Mouse (Mus musculus) heart, postnatal 25 days (tissue): ENCODE measurements around the gene Ncoa4. TPM values are rescaled to one million over a fixed set of nuclear protein-coding genes. Genes with fewer than 3 reads are reported as not detected.
"Not testable (repeated sequence)": the region's sequence is repeated elsewhere in the genome, so short reads cannot be mapped to it uniquely, and the experiment has no call there.

ENCODE experiments used
- DNase-seq: peaks from one replicate; pipeline ENCODE4 v3.0.0; 2022; ENCODE audit warnings: low spot score
- intact Hi-C: fragments of 180-260 bp; cut with DNase I; formaldehyde crosslinking; loops from one replicate; pipeline ENCODE4 v1.15.1; 2025
- total RNA-seq, 2 experiments: library from RNA; stranded (reverse); gene quantifications; 2 replicates each; pipeline ENCODE4 v1.2.3; 2021

The Ncoa4 gene
- total RNA-seq, 2 experiments from 2014 or later = 126 TPM

- no peak for DNase-seq
- intact Hi-C loops = loop anchor here (5.0 kb wide), 2 partner anchors 64 to 239 kb away; no protein-coding TSS in a partner anchor
These were observed 31.1 kb downstream of the Ncoa4 start for GRCm38 (mm10) chr14:32190627-32191391.

- DNase-seq = no peak
- intact Hi-C loops = loop anchor here (5.0 kb wide), 2 partner anchors 65 to 240 kb away; no protein-coding TSS in a partner anchor
These were observed 32.3 kb downstream of the Ncoa4 start for GRCm38 (mm10) chr14:32191926-32192325.

- intact Hi-C loops = loop anchor here (5.0 kb wide), 2 partner anchors 65 to 240 kb away; no protein-coding TSS in a partner anchor
- no peak for DNase-seq
These were observed 32.8 kb downstream of the Ncoa4 start for GRCm38 (mm10) chr14:32192437-32192836.

GRCm38 (mm10) chr14:32193557-32193956 is 33.9 kb downstream of the Ncoa4 start:
- DNase-seq = not testable (repeated sequence)
- intact Hi-C loops = loop anchor here (5.0 kb wide), 2 partner anchors 66 to 241 kb away; no protein-coding TSS in a partner anchor

- intact Hi-C loops = no loop called here
- no peak for DNase-seq
These were observed 41.7 kb downstream of the Ncoa4 start for GRCm38 (mm10) chr14:32201354-32201753.

GRCm38 (mm10) chr14:32201791-32202451 is 42.3 kb downstream of the Ncoa4 start, which contains the start of the genes Timm23 and Parg:
TSS of gene Timm23 (minus strand) at chr14:32201898.
TSS of gene Parg (plus strand) at chr14:32201949.
- DNase-seq = peak; percentile 74
- intact Hi-C loops = no loop called here

- DNase-seq = no peak
- intact Hi-C loops = no loop called here
These were observed 66.9 kb downstream of the Ncoa4 start for GRCm38 (mm10) chr14:32226601-32227000.

GRCm38 (mm10) chr14:32228996-32229395 is 69.3 kb downstream of the Ncoa4 start:
- DNase-seq = no peak
- intact Hi-C loops = loop anchor here (2.0 kb wide), 2 partner anchors 244 to 254 kb away; no protein-coding TSS in a partner anchor

Other genes with a start within 250 kb of the Ncoa4 start
- 10 to 100 TPM; 14.1 to 17.1 TPM for gene Galnt15, start 130.9 kb upstream of the Ncoa4 start, total RNA-seq
- 10 to 100 TPM; 50.4 to 56.2 TPM for gene Oxnad1, start 74.5 kb upstream of the Ncoa4 start, total RNA-seq
- 10 to 100 TPM; 88.8 to 91.0 TPM for gene Dph3, start 74.1 kb upstream of the Ncoa4 start, total RNA-seq
- gene Msmb, start 17.8 kb upstream of the Ncoa4 start, total RNA-seq = not detected
- gene Timm23, start 42.0 kb downstream of the Ncoa4 start, total RNA-seq = 100 to 1,000 TPM; 209 to 233 TPM
- 10 to 100 TPM; 21.7 to 22.1 TPM for gene Parg, start 42.1 kb downstream of the Ncoa4 start, total RNA-seq
- gene Ogdhl, start 162.2 kb downstream of the Ncoa4 start, total RNA-seq = 10 to 100 TPM; 78.0 to 92.1 TPM
- not detected for gene 1700024G13Rik, start 228.5 kb downstream of the Ncoa4 start, total RNA-seq